In the genomic region with DNA sequence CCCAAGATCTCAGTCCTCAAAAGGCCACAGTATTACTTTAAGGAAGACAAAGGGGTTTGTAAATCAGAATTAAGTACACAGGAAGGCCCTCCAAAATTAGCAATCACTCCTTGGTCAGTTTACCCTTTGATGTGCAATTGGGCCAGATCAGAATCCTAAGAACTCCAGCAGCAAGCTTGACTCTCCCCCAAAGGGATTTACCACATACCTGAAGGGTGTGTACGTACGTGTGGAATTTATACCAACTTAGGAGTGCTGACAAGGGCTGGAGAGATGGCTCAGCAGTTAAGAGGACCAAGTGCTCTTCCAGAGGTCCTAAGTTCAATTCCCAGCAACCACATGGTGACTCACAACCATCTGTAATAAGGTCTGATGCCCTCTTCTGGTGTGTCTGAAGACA, we compare ENCODE assay signal across 19 mouse cellular contexts. TPM values are rescaled to one million over a fixed set of nuclear protein-coding genes. Genes with fewer than 3 reads are reported as not detected.
"Had no signal": no experiment of that assay in that cellular context is flagged by ENCODE, and none has a peak within 500 bp of the region (broad histone marks: within the 10 kb centered on the region; RNA-seq: fewer than 3 reads in every experiment).

No protein-coding gene starts in this region.

- H3K9me3 ChIP-seq: kidney, embryonic 15.5 days; limb, embryonic 12.5 days; liver, embryonic 13.5 days; lung, embryonic 15.5 days; midbrain, embryonic 10.5 days; neural tube, embryonic 15.5 days had no signal

- H3K36me3 ChIP-seq: kidney, embryonic 15.5 days; limb, embryonic 12.5 days; liver, embryonic 13.5 days; lung, embryonic 15.5 days; midbrain, embryonic 10.5 days; neural tube, embryonic 15.5 days had no signal

- DNase-seq: kidney, adult 2 months; kidney, postnatal 14 days; layer of hippocampus, adult 9-11 months; layer of hippocampus, postnatal 36 days; liver; liver, embryonic 13.5 days; liver, postnatal 0 days; lung, postnatal 36 days; midbrain, embryonic 14.5 days; spleen, adult 18-20 months; thymus, adult 2 months; thymus, postnatal 25 days had no signal

- H3K4me3 ChIP-seq: kidney, embryonic 15.5 days; limb, embryonic 12.5 days; liver, embryonic 13.5 days; lung, embryonic 15.5 days; midbrain, embryonic 10.5 days; myocyte; neural tube, embryonic 15.5 days had no signal

- H3K27ac ChIP-seq: kidney, embryonic 15.5 days; limb, embryonic 12.5 days; liver, embryonic 13.5 days; lung, embryonic 15.5 days; midbrain, embryonic 10.5 days; neural tube, embryonic 15.5 days had no signal

RNA-seq across cellular contexts. Expression of gene Dusp14, which starts 7.2 kb away (rescaled TPM):
- total RNA-seq: megakaryocyte progenitor cell, adult 5-6 weeks had no signal
